Mouse (Mus musculus) myocyte (in vitro differentiated cells): Measurements from ENCODE around the gene Mrps22. TPM values are rescaled to one million over a fixed set of nuclear protein-coding genes. Genes with fewer than 3 reads are reported as not detected.

Experiments
- H3K27me3 ChIP-seq: one replicate; pipeline ENCODE4 v1.6.1; 2011; ENCODE audit not compliant: control insufficient read depth, insufficient read depth, insufficient read length
- H3K36me3 ChIP-seq: one replicate; pipeline ENCODE4 v1.6.1; 2011; ENCODE audit not compliant: control insufficient read depth, insufficient read depth
- H3K4me2 ChIP-seq: one replicate; pipeline ENCODE4 v1.6.1; 2011; ENCODE audit warnings: low read depth, control low read depth
- H3K4me3 ChIP-seq: one replicate; pipeline ENCODE4 v1.5.1; 2011; ENCODE audit warnings: mild to moderate bottlenecking, control low read depth, moderate library complexity
- H3K79me2 ChIP-seq: one replicate; pipeline ENCODE4 v1.6.1; 2011; ENCODE audit not compliant: control insufficient read depth, insufficient read depth
- H3ac ChIP-seq: one replicate; pipeline ENCODE4 v1.6.1; 2011; ENCODE audit not compliant: control insufficient read depth, insufficient read length
- CEBPB ChIP-seq: IDR thresholded peaks from 2 replicates; pipeline ENCODE4 v1.6.1; 2011; ENCODE audit warnings: mild to moderate bottlenecking, moderate library complexity; ENCODE audit not compliant: poor library complexity, insufficient read depth, severe bottlenecking
- E2F4 ChIP-seq: IDR thresholded peaks from one replicate; pipeline ENCODE4 v1.6.1; 2011; ENCODE audit warnings: mild to moderate bottlenecking, control low read depth, moderate library complexity; ENCODE audit not compliant: insufficient read depth
- MAX ChIP-seq: IDR thresholded peaks from one replicate; pipeline ENCODE4 v1.6.1; 2011; ENCODE audit warnings: low read depth, mild to moderate bottlenecking, control low read depth
- MYOD1 ChIP-seq, 3 experiments: IDR thresholded peaks; one replicate each; pipeline ENCODE4 v1.6.1; 2011; ENCODE audit warnings: control low read depth in 2 of 3, low read depth in 2 of 3, mild to moderate bottlenecking in 2 of 3, moderate library complexity in 1 of 3; ENCODE audit not compliant: insufficient read length in 2 of 3, control insufficient read depth in 1 of 3
- MYOG ChIP-seq, 3 experiments: IDR thresholded peaks; one replicate each; pipeline ENCODE4 v1.6.1; 2011; ENCODE audit warnings: control low read depth in 2 of 3, low read depth in 2 of 3, mild to moderate bottlenecking in 2 of 3; ENCODE audit not compliant: insufficient read length in 2 of 3, control insufficient read depth in 1 of 3, insufficient read depth in 1 of 3
- POLR2A ChIP-seq: IDR thresholded peaks from one replicate; pipeline ENCODE4 v1.6.1; 2011; ENCODE audit warnings: low read depth, mild to moderate bottlenecking, control low read depth, moderate library complexity; ENCODE audit not compliant: insufficient read length
- POLR2AphosphoS2 ChIP-seq: IDR thresholded peaks from one replicate; pipeline ENCODE4 v1.6.1; 2011; ENCODE audit warnings: low read depth, control low read depth; ENCODE audit not compliant: insufficient read length
- REST ChIP-seq: IDR thresholded peaks from one replicate; pipeline ENCODE4 v1.6.1; 2011; ENCODE audit warnings: mild to moderate bottlenecking, control low read depth, moderate library complexity; ENCODE audit not compliant: insufficient read depth, insufficient read length
- SRF ChIP-seq: IDR thresholded peaks from one replicate; pipeline ENCODE4 v1.6.1; 2011; ENCODE audit warnings: low read depth; ENCODE audit not compliant: control insufficient read depth, insufficient read length
- TCF12 ChIP-seq: IDR thresholded peaks from one replicate; pipeline ENCODE4 v1.6.1; 2011; ENCODE audit warnings: mild to moderate bottlenecking, control low read depth; ENCODE audit not compliant: poor library complexity, insufficient read depth, severe bottlenecking
- TCF3 ChIP-seq: IDR thresholded peaks from one replicate; pipeline ENCODE4 v1.6.1; 2011; ENCODE audit warnings: low read depth, control low read depth; ENCODE audit not compliant: insufficient read length
- USF1 ChIP-seq: IDR thresholded peaks from one replicate; pipeline ENCODE4 v1.6.1; 2011; ENCODE audit warnings: low read depth, mild to moderate bottlenecking, control low read depth, moderate library complexity
- polyA plus RNA-seq: library from polyadenylated mRNA; unstranded; fragments of >200 nt; fragmentation: generic; extraction: Trizol; gene quantifications from one replicate; pipeline ENCODE4 v1.2.1, GENCODE M21; 2012; ENCODE audit warnings: missing spikeins

The Mrps22 gene
- polyA plus RNA-seq = 33.5 TPM

- TF ChIP-seq MAX (no peak), POLR2AphosphoS2 (peak; percentile 80), POLR2A (peak; percentile 88)
- H3K27me3 ChIP-seq = no peaks in the 10 kb centered on the region
Measured at GRCm38 (mm10) chr9:98601156-98601836, at the start of gene Mrps22. Mrps22 (minus strand) TSS chr9:98601660.

GRCm38 (mm10) chr9:98650547-98650946 is 49.1 kb upstream of the Mrps22 start:
- H3K36me3 ChIP-seq = no peaks in the 10 kb centered on the region

More at GRCm38 (mm10) chr9:98601156-98601836, at the start of gene Mrps22:
- Histone ChIP-seq H3ac (peak within 1 kb of the TSS; percentile 36), H3K36me3 (peaks cover 8% of the 10 kb centered on the region), H3K79me2 (peaks cover 27% of the 10 kb centered on the region), H3K4me2 (peak within 1 kb of the TSS; percentile 94), H3K4me3 (peak within 1 kb of the TSS; percentile 54)

GRCm38 (mm10) chr9:98647418-98647817 is 46.0 kb upstream of the Mrps22 start:
- no peak for TF ChIP-seq SRF
- no peak for TF ChIP-seq TCF12
- no peak for TF ChIP-seq POLR2AphosphoS2
- no peak for TF ChIP-seq E2F4
- TF ChIP-seq REST = no peak
- no peak for TF ChIP-seq MYOG (IDR thresholded peaks at IDR 0.05; ENCODE audit: control insufficient read depth in 1 of 3, insufficient read depth in 1 of 3, insufficient read length in 2 of 3, low read depth in 2 of 3)
- no peak for TF ChIP-seq MYOD1 (IDR thresholded peaks at IDR 0.05; ENCODE audit: control insufficient read depth in 1 of 3, insufficient read length in 2 of 3, low read depth in 2 of 3)
- no peak for TF ChIP-seq CEBPB
- no peak for TF ChIP-seq USF1
- TF ChIP-seq POLR2A = no peak
- TF ChIP-seq TCF3 = no peak
- no peak for TF ChIP-seq MAX
- Histone ChIP-seq H3K4me2 (no peak overlapping the region), H3ac (no peak overlapping the region), H3K27me3 (peaks cover 8% of the 10 kb centered on the region), H3K79me2 (no peaks in the 10 kb centered on the region), H3K36me3 (no peaks in the 10 kb centered on the region), H3K4me3 (no peak overlapping the region)

More at GRCm38 (mm10) chr9:98650547-98650946, 49.1 kb upstream of the Mrps22 start:
- Histone ChIP-seq H3K4me2 (no peak overlapping the region), H3ac (no peak overlapping the region), H3K79me2 (no peaks in the 10 kb centered on the region), H3K27me3 (peaks cover 15% of the 10 kb centered on the region), H3K4me3 (no peak overlapping the region)
- TF ChIP-seq POLR2AphosphoS2 = no peak
- TF ChIP-seq E2F4 = no peak
- TF ChIP-seq TCF3 = no peak
- no peak for TF ChIP-seq SRF
- no peak for TF ChIP-seq REST
- no peak for TF ChIP-seq USF1
- no peak for TF ChIP-seq POLR2A
- no peak for TF ChIP-seq MYOG (IDR thresholded peaks at IDR 0.05; ENCODE audit: control insufficient read depth in 1 of 3, insufficient read depth in 1 of 3, insufficient read length in 2 of 3, low read depth in 2 of 3)
- no peak for TF ChIP-seq CEBPB

- H3K36me3 ChIP-seq = no peaks in the 10 kb centered on the region
- no peak overlapping the region for H3ac ChIP-seq
- no peak overlapping the region for H3K4me3 ChIP-seq
- TF ChIP-seq POLR2A (no peak), SRF (no peak), TCF12 (no peak), TCF3 (no peak), MYOG (IDR thresholded peaks at IDR 0.05; ENCODE audit: control insufficient read depth in 1 of 3, insufficient read depth in 1 of 3, insufficient read length in 2 of 3, low read depth in 2 of 3) (no peak)
- no peaks in the 10 kb centered on the region for H3K79me2 ChIP-seq
- peaks cover 10% of the 10 kb centered on the region for H3K27me3 ChIP-seq
- no peak overlapping the region for H3K4me2 ChIP-seq
Measured at GRCm38 (mm10) chr9:98645750-98646149, 44.3 kb upstream of the Mrps22 start.

GRCm38 (mm10) chr9:98642126-98642525 is 40.7 kb upstream of the Mrps22 start:
- Histone ChIP-seq H3K79me2 (no peaks in the 10 kb centered on the region), H3K27me3 (peaks cover 18% of the 10 kb centered on the region), H3K36me3 (no peaks in the 10 kb centered on the region), H3K4me2 (no peak overlapping the region), H3K4me3 (no peak overlapping the region), H3ac (no peak overlapping the region)
- no peak for TF ChIP-seq MYOG (IDR thresholded peaks at IDR 0.05; ENCODE audit: control insufficient read depth in 1 of 3, insufficient read depth in 1 of 3, insufficient read length in 2 of 3, low read depth in 2 of 3)
- no peak for TF ChIP-seq POLR2A
- TF ChIP-seq CEBPB = no peak
- TF ChIP-seq E2F4 = no peak
- TF ChIP-seq MYOD1 (IDR thresholded peaks at IDR 0.05; ENCODE audit: control insufficient read depth in 1 of 3, insufficient read length in 2 of 3, low read depth in 2 of 3) = no peak
- TF ChIP-seq USF1 = no peak
- TF ChIP-seq POLR2AphosphoS2 = no peak
- TF ChIP-seq SRF = no peak
- TF ChIP-seq MAX = no peak
- no peak for TF ChIP-seq TCF12
- TF ChIP-seq REST = no peak
- no peak for TF ChIP-seq TCF3
